Mouse (Mus musculus) myocyte (in vitro differentiated cells): Measurements from ENCODE around the gene Hrasls.

Experiments used
- CEBPB ChIP-seq: IDR thresholded peaks from 2 replicates; pipeline ENCODE4 v1.6.1; 2011; ENCODE audit warnings: mild to moderate bottlenecking, moderate library complexity; ENCODE audit not compliant: poor library complexity, insufficient read depth, severe bottlenecking
- E2F4 ChIP-seq: IDR thresholded peaks from one replicate; pipeline ENCODE4 v1.6.1; 2011; ENCODE audit warnings: mild to moderate bottlenecking, control low read depth, moderate library complexity; ENCODE audit not compliant: insufficient read depth
- MAX ChIP-seq: IDR thresholded peaks from one replicate; pipeline ENCODE4 v1.6.1; 2011; ENCODE audit warnings: low read depth, mild to moderate bottlenecking, control low read depth
- MYOD1 ChIP-seq, 3 experiments: IDR thresholded peaks; one replicate each; pipeline ENCODE4 v1.6.1; 2011; ENCODE audit warnings: control low read depth in 2 of 3, low read depth in 2 of 3, mild to moderate bottlenecking in 2 of 3, moderate library complexity in 1 of 3; ENCODE audit not compliant: insufficient read length in 2 of 3, control insufficient read depth in 1 of 3
- MYOG ChIP-seq, 3 experiments: IDR thresholded peaks; one replicate each; pipeline ENCODE4 v1.6.1; 2011; ENCODE audit warnings: control low read depth in 2 of 3, low read depth in 2 of 3, mild to moderate bottlenecking in 2 of 3; ENCODE audit not compliant: insufficient read length in 2 of 3, control insufficient read depth in 1 of 3, insufficient read depth in 1 of 3
- POLR2A ChIP-seq: IDR thresholded peaks from one replicate; pipeline ENCODE4 v1.6.1; 2011; ENCODE audit warnings: low read depth, mild to moderate bottlenecking, control low read depth, moderate library complexity; ENCODE audit not compliant: insufficient read length
- POLR2AphosphoS2 ChIP-seq: IDR thresholded peaks from one replicate; pipeline ENCODE4 v1.6.1; 2011; ENCODE audit warnings: low read depth, control low read depth; ENCODE audit not compliant: insufficient read length
- REST ChIP-seq: IDR thresholded peaks from one replicate; pipeline ENCODE4 v1.6.1; 2011; ENCODE audit warnings: mild to moderate bottlenecking, control low read depth, moderate library complexity; ENCODE audit not compliant: insufficient read depth, insufficient read length
- SRF ChIP-seq: IDR thresholded peaks from one replicate; pipeline ENCODE4 v1.6.1; 2011; ENCODE audit warnings: low read depth; ENCODE audit not compliant: control insufficient read depth, insufficient read length
- TCF12 ChIP-seq: IDR thresholded peaks from one replicate; pipeline ENCODE4 v1.6.1; 2011; ENCODE audit warnings: mild to moderate bottlenecking, control low read depth; ENCODE audit not compliant: poor library complexity, insufficient read depth, severe bottlenecking
- USF1 ChIP-seq: IDR thresholded peaks from one replicate; pipeline ENCODE4 v1.6.1; 2011; ENCODE audit warnings: low read depth, mild to moderate bottlenecking, control low read depth, moderate library complexity

- TF ChIP-seq TCF12: no peak
- TF ChIP-seq POLR2A: no peak
- TF ChIP-seq REST: no peak
- TF ChIP-seq MYOD1 (IDR thresholded peaks at IDR 0.05; ENCODE audit: control insufficient read depth in 1 of 3, insufficient read length in 2 of 3, low read depth in 2 of 3): no peak
- TF ChIP-seq USF1: no peak
- no peak for TF ChIP-seq CEBPB
- TF ChIP-seq MAX: no peak
- TF ChIP-seq SRF: no peak
- no peak for TF ChIP-seq POLR2AphosphoS2
- TF ChIP-seq MYOG (IDR thresholded peaks at IDR 0.05; ENCODE audit: control insufficient read depth in 1 of 3, insufficient read depth in 1 of 3, insufficient read length in 2 of 3, low read depth in 2 of 3): no peak
- no peak for TF ChIP-seq E2F4
These were observed 15.5 kb upstream of the Hrasls start for GRCm38 (mm10) chr16:29193981-29194380.
